Mouse (Mus musculus): Measurements from ENCODE around the gene Afap1l2. TPM values are rescaled to one million over a fixed set of nuclear protein-coding genes. Genes with fewer than 3 reads are reported as not detected.

The Afap1l2 gene
- polyA plus RNA-seq, 1 experiment = 2.1 TPM

- no peak for DNase-seq (ENCODE audit: low read depth, low spot score)
- 63% methylated on average over 4 of the region's 4 CpGs for WGBS
Observed at GRCm38 (mm10) chr19:57010064-57010463, 2.0 kb upstream of the Afap1l2 start.

- 74% methylated on average over 4 of the region's 4 CpGs for WGBS
- no peak for DNase-seq (ENCODE audit: low read depth, low spot score)
Observed at GRCm38 (mm10) chr19:57009653-57010052, 1.6 kb upstream of the Afap1l2 start.

DNA sequence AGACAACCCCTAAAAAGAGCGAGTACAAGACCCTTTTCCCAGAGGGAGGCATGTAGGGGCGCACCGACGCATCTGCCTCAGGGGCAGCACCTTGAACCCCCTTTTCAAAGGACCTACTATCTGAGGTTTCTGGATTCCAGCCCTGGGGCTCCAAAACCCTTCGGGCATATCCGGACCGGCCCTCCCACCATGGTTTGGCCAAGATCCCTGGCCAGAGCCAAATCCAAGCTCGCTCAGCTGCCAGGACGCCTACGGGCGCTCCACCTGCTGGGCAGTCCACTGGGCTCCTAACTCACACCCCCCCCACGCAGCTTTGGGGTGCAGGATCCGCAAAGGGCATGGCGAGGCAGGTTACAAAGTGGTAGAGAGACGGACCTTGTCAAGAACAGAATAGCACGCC is 737 bp downstream of the Afap1l2 start:
- WGBS = 58% methylated on average over 16 of the region's 16 CpGs
- no peak for DNase-seq (ENCODE audit: low read depth, low spot score)

GRCm38 (mm10) chr19:57006841-57007240 is 1.2 kb downstream of the Afap1l2 start:
- 57% methylated on average over 13 of the region's 13 CpGs for WGBS
- no peak for DNase-seq (ENCODE audit: low read depth, low spot score)

DNA sequence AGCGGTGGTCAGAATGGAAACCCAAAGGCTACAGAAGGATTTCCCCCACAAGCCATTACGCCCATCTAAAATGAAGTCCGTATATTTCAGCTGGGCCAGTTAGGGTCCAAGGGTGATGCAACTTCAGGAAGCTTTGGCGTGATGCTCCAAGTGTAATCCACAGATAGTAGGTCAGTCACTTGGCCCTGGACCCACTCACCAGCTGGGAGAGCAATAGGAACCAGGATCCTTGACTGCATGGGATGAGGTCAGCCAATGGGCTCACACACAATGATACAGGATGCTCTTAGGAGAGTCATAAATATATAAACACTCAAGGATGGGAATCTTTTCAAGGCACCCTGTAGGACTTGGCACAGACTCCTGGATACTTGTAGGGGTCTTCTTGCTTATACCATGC is 3.0 kb downstream of the Afap1l2 start:
- WGBS = 74% methylated on average over 4 of the region's 4 CpGs
- DNase-seq (ENCODE audit: low read depth, low spot score) = no peak

DNA sequence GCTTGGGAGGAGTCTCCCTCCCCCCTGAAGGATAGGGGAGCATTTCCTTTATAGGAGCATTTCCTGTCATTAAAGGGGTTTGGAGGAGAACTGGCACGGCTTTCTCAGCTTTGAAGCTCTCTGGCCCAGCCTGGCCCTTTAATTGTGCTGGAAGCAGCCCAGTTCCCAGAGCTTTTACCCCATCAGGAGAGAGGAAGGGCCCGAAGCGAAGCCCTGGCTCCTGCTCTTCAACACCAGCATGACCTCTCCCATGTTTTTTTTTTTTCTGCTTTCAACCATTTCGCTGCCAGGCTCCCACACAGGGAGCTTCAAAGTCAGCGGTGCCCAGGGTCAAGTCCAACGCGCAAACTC is 4.6 kb downstream of the Afap1l2 start:
- DNase-seq (ENCODE audit: low read depth, low spot score) = no peak
- 27% methylated on average over 7 of the region's 7 CpGs for WGBS

DNA sequence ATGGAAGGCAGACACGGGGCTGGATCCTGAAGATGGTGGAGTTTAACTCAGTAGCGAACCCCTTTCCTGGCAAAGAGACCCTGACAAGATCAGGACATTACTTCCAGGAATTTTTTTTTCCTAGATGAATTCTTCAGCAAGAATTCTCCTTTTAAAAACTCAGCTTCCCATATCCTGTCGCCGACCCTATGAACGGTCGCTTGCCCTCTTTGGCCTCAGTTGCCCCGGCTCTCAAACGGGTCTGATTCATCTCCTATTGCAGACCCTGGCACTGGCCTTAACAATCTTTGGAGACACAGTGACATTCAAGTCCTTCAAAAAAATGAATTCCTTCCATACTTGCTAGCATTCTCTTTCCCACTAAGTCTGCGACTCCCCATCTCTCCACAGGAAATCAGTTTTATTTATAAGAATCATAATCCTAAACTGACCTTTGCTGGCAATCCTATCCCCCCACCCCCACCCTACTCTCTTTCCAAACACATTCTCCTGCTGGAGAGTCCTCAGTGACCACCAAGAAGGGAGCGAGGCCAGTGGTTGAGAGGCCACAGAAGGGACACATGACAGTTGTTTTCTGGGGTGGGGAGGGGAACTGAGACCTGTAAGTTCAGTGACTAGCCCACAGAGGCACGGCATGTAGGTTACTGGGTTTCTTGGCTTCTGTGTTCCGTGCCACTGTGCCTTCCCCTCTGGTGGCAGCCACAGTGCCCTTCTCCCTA is 5.1 kb downstream of the Afap1l2 start:
- WGBS = 61% methylated on average over 12 of the region's 12 CpGs
- no peak for DNase-seq (ENCODE audit: low read depth, low spot score)

DNA sequence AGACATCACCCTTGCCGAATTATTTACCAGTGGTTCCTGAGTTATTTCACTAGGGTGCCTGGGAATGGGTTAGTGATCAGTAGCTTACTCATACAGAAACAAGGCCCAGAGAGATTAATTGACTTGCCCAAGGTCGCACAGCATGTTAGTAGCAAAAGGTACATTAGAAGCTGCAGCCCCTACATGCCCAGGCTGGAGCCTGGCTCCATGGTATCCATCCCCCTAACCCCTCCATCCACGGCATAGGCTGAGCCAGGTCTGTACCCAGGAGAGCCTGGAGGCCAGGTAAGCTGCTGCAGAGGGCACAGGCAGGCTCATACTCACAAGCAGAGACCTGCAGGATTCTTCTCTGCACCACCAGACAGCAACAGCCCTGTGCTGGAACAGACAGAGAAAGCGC is 6.1 kb downstream of the Afap1l2 start:
- WGBS = 91% methylated on average over 4 of the region's 4 CpGs
- DNase-seq (ENCODE audit: low read depth, low spot score) = no peak

- no peak for DNase-seq (ENCODE audit: low read depth, low spot score)
- WGBS = 85% methylated on average over 5 of the region's 5 CpGs
Observed at GRCm38 (mm10) chr19:57000592-57000991, 7.4 kb downstream of the Afap1l2 start.

GRCm38 (mm10) chr19:56999781-57000180 is 8.2 kb downstream of the Afap1l2 start:
- DNase-seq (ENCODE audit: low read depth, low spot score) = no peak
- 55% methylated on average over 2 of the region's 2 CpGs for WGBS

- no peak for DNase-seq (ENCODE audit: low read depth, low spot score)
- 80% methylated on average over 2 of the region's 2 CpGs for WGBS
Observed at GRCm38 (mm10) chr19:56998910-56999309, 9.1 kb downstream of the Afap1l2 start.

GRCm38 (mm10) chr19:56998331-56998730 is 9.7 kb downstream of the Afap1l2 start:
- WGBS = 32% methylated on average over 4 of the region's 4 CpGs
- no peak for DNase-seq (ENCODE audit: low read depth, low spot score)

DNA sequence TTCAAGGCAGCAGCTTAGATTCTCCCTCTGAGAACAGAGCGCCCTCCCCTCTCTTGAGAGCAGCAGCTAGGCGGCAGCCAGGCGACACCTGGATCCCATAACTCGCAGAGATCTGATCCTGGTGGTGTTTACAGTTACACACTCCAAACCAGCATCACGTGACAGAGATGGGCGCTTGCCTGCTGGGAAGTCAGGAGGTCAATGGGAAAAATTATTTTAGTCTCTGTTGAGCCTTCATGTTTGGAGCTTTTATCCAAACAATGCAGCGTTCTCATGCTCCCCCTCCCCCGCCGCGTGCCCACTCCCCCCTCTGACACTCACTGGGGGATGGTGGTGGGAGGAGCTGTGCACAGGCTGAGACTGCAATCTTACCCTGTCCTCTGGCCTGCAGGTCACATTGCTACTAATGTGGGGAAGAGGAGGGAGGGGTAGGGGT is 10.8 kb downstream of the Afap1l2 start:
- 11% methylated on average over 10 of the region's 10 CpGs for WGBS
- DNase-seq (ENCODE audit: low read depth, low spot score) = no peak

DNA sequence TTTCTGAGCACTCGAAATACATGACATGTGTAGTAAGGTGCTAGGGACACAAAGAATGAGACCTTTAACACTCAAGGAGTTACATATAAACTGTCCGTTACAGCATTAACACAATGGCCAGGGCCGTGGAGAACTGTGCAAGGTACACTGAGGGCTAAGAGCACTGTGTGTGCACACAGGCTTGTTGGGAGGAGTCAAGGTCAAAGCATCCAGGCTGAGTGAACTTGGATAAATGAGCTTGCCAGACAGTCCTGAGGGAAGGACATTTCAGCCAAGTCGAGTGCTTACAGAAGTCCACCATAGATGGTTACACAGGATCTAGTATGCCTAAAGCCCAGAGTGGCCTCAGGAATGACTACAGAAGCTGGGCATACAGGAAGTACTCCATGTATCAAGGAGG is 12.6 kb downstream of the Afap1l2 start:
- no peak for DNase-seq (ENCODE audit: low read depth, low spot score)
- 72% methylated on average over 4 of the region's 4 CpGs for WGBS

- no peak for DNase-seq (ENCODE audit: low read depth, low spot score)
- 72% methylated on average over 4 of the region's 4 CpGs for whole genome bisulfite sequencing
Observed at GRCm38 (mm10) chr19:56994653-56995052, 13.4 kb downstream of the Afap1l2 start.

DNA sequence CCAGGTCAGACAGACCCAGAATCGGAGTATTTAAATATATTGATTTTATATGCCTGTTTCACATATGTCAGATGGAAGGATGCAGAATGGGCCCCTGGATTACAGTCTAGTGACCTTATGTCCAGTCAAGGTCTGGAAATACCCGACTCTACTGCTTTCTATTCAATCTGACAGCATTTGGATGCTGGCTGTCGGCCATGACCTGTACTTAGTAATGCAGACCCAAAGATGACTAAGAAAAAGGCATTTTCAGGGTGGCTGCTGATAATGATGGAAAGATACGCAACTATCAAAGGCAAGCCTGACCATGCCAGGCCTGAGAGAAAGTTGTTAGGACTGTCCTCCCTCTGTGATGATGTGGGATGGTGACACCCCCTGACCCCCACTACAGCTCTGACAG is 14.3 kb downstream of the Afap1l2 start:
- no peak for DNase-seq (ENCODE audit: low read depth, low spot score)
- WGBS = 80% methylated on average over 4 of the region's 4 CpGs

- DNase-seq (ENCODE audit: low read depth, low spot score) = no peak
- 63% methylated on average over 8 of the region's 8 CpGs for WGBS
Observed at GRCm38 (mm10) chr19:56992978-56993545, 15.0 kb downstream of the Afap1l2 start.

DNA sequence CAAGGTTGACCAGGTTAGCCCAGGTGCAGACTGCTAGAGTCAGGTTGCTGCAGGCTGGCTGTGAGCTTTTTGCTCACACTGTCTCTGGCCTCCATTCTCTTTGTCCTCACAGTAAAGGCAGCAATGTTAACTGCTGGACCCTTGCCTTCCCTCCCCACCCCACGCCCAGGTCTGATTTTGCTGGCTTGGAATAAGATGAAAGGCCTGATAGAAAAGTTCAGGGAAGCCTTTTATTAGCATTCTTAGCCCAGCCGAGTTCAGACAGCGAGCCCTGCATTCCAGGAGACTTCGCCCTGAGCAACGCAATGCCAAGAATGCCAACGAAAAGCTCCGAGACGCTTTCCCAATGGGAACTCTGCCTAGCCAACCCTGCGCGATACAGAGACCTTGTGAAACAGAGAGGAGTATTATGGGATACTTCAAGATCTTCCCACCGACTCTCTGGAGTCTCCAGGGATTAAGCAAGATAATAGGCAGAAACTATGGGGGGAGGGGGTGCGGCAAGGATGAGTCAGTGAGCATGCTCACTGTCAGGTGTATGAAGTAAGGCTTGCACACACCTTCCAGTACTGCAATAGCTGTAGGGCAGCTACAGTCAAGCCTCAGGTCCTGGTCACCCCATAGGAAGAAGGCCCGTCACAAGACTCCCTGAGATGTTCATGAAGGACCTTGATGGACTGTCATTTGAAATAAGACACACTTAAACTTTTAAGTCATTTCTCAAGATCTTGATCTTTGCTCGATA is 17.5 kb downstream of the Afap1l2 start:
- DNase-seq (ENCODE audit: low read depth, low spot score) = no peak
- WGBS = 39% methylated on average over 14 of the region's 14 CpGs

- no peak for DNase-seq (ENCODE audit: low read depth, low spot score)
- 67% methylated on average over 8 of the region's 8 CpGs for WGBS
Observed at GRCm38 (mm10) chr19:56989171-56989570, 18.9 kb downstream of the Afap1l2 start.

DNA sequence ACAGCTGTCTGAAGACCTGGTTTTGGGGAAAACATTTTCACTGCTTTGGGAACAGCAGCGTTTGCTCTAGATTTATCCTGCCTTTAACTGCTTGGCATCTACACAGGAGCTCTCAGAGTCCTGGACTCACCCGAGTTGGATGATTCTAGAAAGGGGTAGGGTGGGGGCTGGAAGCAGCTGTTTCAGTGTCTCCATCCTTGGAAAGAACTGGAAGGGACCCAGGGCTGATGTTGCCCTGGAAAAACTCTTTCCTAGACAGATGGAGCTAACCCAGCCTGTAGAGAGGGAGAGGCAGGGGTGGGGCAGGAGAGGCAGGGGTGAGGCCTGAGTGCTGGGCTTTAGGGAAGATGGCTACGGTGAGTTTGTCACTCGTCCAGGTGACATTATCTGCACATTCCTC is 23.8 kb downstream of the Afap1l2 start:
- WGBS = 34% methylated on average over 4 of the region's 4 CpGs
- no peak for DNase-seq (ENCODE audit: low read depth, low spot score)

DNA sequence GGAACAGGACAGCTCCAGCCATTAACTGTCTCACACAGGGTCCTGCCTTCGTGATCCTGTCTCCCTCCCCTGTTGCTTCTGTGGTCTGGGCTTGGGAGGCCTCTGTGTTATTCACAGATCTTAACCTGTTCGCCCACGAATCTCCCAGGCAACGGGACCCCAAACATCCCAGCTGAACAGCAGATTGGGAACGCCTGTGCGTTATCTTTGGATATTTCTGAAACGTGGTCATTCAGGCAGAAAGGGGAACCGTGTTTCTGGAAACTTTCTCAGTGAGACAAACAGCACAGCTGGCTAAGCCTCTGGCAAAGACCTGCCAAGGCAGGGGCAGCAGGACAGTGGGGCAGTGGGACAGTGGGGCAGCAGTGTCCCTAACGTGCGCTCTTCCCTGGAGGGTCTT is 24.3 kb downstream of the Afap1l2 start:
- 71% methylated on average over 10 of the region's 10 CpGs for WGBS
- no peak for DNase-seq (ENCODE audit: low read depth, low spot score)

Data from large intestine, adult 2 months (tissue).